Mouse (Mus musculus): ENCODE data around the gene Cyp2j7. TPM values are rescaled to one million over a fixed set of nuclear protein-coding genes. Genes with fewer than 3 reads are reported as not detected.

Cyp2j7 gene
- polyA plus RNA-seq, 1 experiment: not detected

DNA sequence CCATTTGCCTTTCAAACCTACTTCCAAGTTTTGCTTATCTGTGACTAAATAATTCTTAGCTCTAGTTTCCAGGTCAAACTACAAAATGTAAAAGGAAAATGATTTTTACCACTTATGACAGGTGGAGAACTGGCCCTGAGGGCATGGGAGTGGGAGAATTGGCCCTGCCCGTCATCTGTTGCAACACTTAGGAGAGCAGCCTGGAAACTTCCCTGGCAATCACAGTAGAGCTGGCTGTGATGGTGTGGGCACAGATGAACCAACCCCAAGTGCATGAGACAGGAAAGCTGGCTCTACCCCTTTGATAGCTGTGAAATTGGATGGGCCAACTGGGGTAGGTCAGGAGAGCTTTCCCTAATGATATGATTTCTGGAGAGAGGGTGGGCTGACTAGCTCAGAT lies 73.6 kb downstream of the Cyp2j7 start:
- H3K79me2 ChIP-seq (ENCODE audit: control insufficient read depth, insufficient read depth): no peaks in the 10 kb centered on the region
- no peaks in the 10 kb centered on the region for H3K36me3 ChIP-seq (ENCODE audit: control insufficient read depth, insufficient read depth)
- H3K4me2 ChIP-seq (ENCODE audit: low read depth): no peak overlapping the region
- no peak for TF ChIP-seq POLR2A (IDR thresholded peaks at IDR 0.05; ENCODE audit: insufficient read length, low read depth)
- no peak for TF ChIP-seq USF1 (IDR thresholded peaks at IDR 0.05; ENCODE audit: low read depth)
- no peak for TF ChIP-seq TCF12 (IDR thresholded peaks at IDR 0.05; ENCODE audit: insufficient read depth, poor library complexity, severe bottlenecking)
- TF ChIP-seq E2F4 (IDR thresholded peaks at IDR 0.05; ENCODE audit: insufficient read depth): no peak
- TF ChIP-seq MAX (IDR thresholded peaks at IDR 0.05; ENCODE audit: low read depth): no peak
- no peak for TF ChIP-seq POLR2AphosphoS2 (IDR thresholded peaks at IDR 0.05; ENCODE audit: insufficient read length, low read depth)
- TF ChIP-seq TCF3 (IDR thresholded peaks at IDR 0.05; ENCODE audit: insufficient read length, low read depth): no peak
- TF ChIP-seq CEBPB (IDR thresholded peaks at IDR 0.05; ENCODE audit: insufficient read depth, poor library complexity, severe bottlenecking): no peak
- TF ChIP-seq MYOD1 (IDR thresholded peaks at IDR 0.05; ENCODE audit: control insufficient read depth in 1 of 3, insufficient read length in 2 of 3, low read depth in 2 of 3): no peak
- no peak for TF ChIP-seq SRF (IDR thresholded peaks at IDR 0.05; ENCODE audit: control insufficient read depth, insufficient read length, low read depth)
- H3ac ChIP-seq (ENCODE audit: control insufficient read depth, insufficient read length): no peak overlapping the region
- H3K27me3 ChIP-seq (ENCODE audit: control insufficient read depth, insufficient read depth, insufficient read length): no peaks in the 10 kb centered on the region
- no peak overlapping the region for H3K4me3 ChIP-seq

DNA sequence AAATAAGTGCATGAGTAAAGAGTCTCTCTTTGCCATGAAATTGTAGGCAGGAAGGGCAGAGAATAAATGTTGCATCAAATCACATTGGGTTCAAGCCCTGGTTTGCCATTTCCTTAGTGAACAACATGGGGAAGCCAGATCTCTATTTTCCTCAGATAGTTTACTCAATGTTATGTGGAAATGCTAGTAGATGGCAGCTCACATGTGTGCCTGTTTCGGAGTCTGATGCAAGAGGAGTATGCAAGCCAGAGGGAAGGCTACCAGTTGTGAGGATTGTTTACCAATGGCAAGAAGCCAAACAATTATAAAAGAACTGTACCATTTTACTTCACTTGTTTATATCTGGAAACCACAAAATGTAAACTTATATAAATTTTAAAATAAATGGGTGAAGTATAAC lies 74.9 kb downstream of the Cyp2j7 start:
- H3K27me3 ChIP-seq (ENCODE audit: control insufficient read depth, insufficient read depth, insufficient read length): no peaks in the 10 kb centered on the region
- TF ChIP-seq TCF3 (IDR thresholded peaks at IDR 0.05; ENCODE audit: insufficient read length, low read depth) (no peak), CEBPB (IDR thresholded peaks at IDR 0.05; ENCODE audit: insufficient read depth, poor library complexity, severe bottlenecking) (no peak), POLR2AphosphoS2 (IDR thresholded peaks at IDR 0.05; ENCODE audit: insufficient read length, low read depth) (no peak), MYOD1 (IDR thresholded peaks at IDR 0.05; ENCODE audit: control insufficient read depth in 1 of 3, insufficient read length in 2 of 3, low read depth in 2 of 3) (no peak), SRF (IDR thresholded peaks at IDR 0.05; ENCODE audit: control insufficient read depth, insufficient read length, low read depth) (no peak), MYOG (IDR thresholded peaks at IDR 0.05; ENCODE audit: control insufficient read depth in 1 of 3, insufficient read depth in 1 of 3, insufficient read length in 2 of 3, low read depth in 2 of 3) (no peak)

More for the DNA sequence above, 74.9 kb downstream of the Cyp2j7 start:
- H3ac ChIP-seq (ENCODE audit: control insufficient read depth, insufficient read length): no peak overlapping the region
- H3K4me2 ChIP-seq (ENCODE audit: low read depth): no peak overlapping the region
- no peaks in the 10 kb centered on the region for H3K36me3 ChIP-seq (ENCODE audit: control insufficient read depth, insufficient read depth)
- H3K4me3 ChIP-seq: no peak overlapping the region
- no peaks in the 10 kb centered on the region for H3K79me2 ChIP-seq (ENCODE audit: control insufficient read depth, insufficient read depth)

Other genes starting within 250 kb of the Cyp2j7 start
- gene Cyp2j13, start 159.1 kb downstream of the Cyp2j7 start, polyA plus RNA-seq (2012; fragmentation: generic; extraction: Trizol): not detected
- gene Cyp2j12, start 95.5 kb downstream of the Cyp2j7 start, polyA plus RNA-seq (2012; fragmentation: generic; extraction: Trizol): not detected
- gene Cyp2j11, start 112.0 kb upstream of the Cyp2j7 start, polyA plus RNA-seq (2012; fragmentation: generic; extraction: Trizol): not detected

Data from myocyte (in vitro differentiated cells).